Mouse (Mus musculus): ENCODE measurements at regions not wholly inside any gene's neighbourhood (a gene's known extent, or its start where the extent isn't known, plus 50 kb on each side); places are given as distances from the start of the nearest gene placed in this dataset.

- ATAC-seq (ENCODE audit: insufficient read depth, low FRiP score, low TSS enrichment) (no peak), DNase-seq (ENCODE audit: low spot score) (no peak)
- no peak overlapping the region for H3K9ac ChIP-seq (ENCODE audit: low read length)
- H3K4me3 ChIP-seq (ENCODE audit: low read depth, low read length) = no peak overlapping the region
- H3K36me3 ChIP-seq (ENCODE audit: control insufficient read depth, insufficient read depth, low read length) = no peaks in the 10 kb centered on the region
- no peaks in the 10 kb centered on the region for H3K4me1 ChIP-seq (ENCODE audit: control insufficient read depth, insufficient read depth, low read length)
- WGBS = 57% methylated on average over 4 of the region's 4 CpGs
- H3K4me2 ChIP-seq (ENCODE audit: low read depth) = no peak overlapping the region
- H3K9me3 ChIP-seq (ENCODE audit: control insufficient read depth, low read length) = no peaks in the 10 kb centered on the region
- no peak overlapping the region for H3K27ac ChIP-seq (ENCODE audit: low read depth, low read length)
- no peaks in the 10 kb centered on the region for H3K27me3 ChIP-seq (ENCODE audit: control insufficient read depth, insufficient read depth, low read length)
Observed at GRCm38 (mm10) chr15:7725505-7725904, 85.1 kb upstream of the Gdnf start.

GRCm38 (mm10) chr15:7747586-7747985 lies 63.1 kb upstream of the Gdnf start:
- 88% methylated on average over 4 of the region's 4 CpGs for WGBS
- Histone ChIP-seq H3K4me1 (ENCODE audit: control insufficient read depth, insufficient read depth, low read length) (no peaks in the 10 kb centered on the region), H3K4me2 (ENCODE audit: low read depth) (no peak overlapping the region), H3K9ac (ENCODE audit: low read length) (no peak overlapping the region), H3K36me3 (ENCODE audit: control insufficient read depth, insufficient read depth, low read length) (no peaks in the 10 kb centered on the region), H3K4me3 (ENCODE audit: low read depth, low read length) (no peak overlapping the region), H3K9me3 (ENCODE audit: control insufficient read depth, low read length) (no peaks in the 10 kb centered on the region), H3K27me3 (ENCODE audit: control insufficient read depth, insufficient read depth, low read length) (no peaks in the 10 kb centered on the region), H3K27ac (ENCODE audit: low read depth, low read length) (no peak overlapping the region)
- DNase-seq (ENCODE audit: low spot score) (no peak), ATAC-seq (ENCODE audit: insufficient read depth, low FRiP score, low TSS enrichment) (no peak)

GRCm38 (mm10) chr15:7750441-7750840 lies 60.2 kb upstream of the Gdnf start:
- no peaks in the 10 kb centered on the region for H3K36me3 ChIP-seq (ENCODE audit: control insufficient read depth, insufficient read depth, low read length)
- WGBS = 88% methylated on average over 5 of the region's 5 CpGs
- H3K27me3 ChIP-seq (ENCODE audit: control insufficient read depth, insufficient read depth, low read length) = no peaks in the 10 kb centered on the region
- H3K9ac ChIP-seq (ENCODE audit: low read length) = no peak overlapping the region
- ATAC-seq (ENCODE audit: insufficient read depth, low FRiP score, low TSS enrichment) = no peak
- no peaks in the 10 kb centered on the region for H3K4me1 ChIP-seq (ENCODE audit: control insufficient read depth, insufficient read depth, low read length)
- no peak overlapping the region for H3K27ac ChIP-seq (ENCODE audit: low read depth, low read length)
- no peak overlapping the region for H3K4me2 ChIP-seq (ENCODE audit: low read depth)
- no peak overlapping the region for H3K4me3 ChIP-seq (ENCODE audit: low read depth, low read length)
- no peaks in the 10 kb centered on the region for H3K9me3 ChIP-seq (ENCODE audit: control insufficient read depth, low read length)
- DNase-seq (ENCODE audit: low spot score) = no peak
